Comparison of ENCODE assay signal across 8 mouse cellular contexts in the genomic region with DNA sequence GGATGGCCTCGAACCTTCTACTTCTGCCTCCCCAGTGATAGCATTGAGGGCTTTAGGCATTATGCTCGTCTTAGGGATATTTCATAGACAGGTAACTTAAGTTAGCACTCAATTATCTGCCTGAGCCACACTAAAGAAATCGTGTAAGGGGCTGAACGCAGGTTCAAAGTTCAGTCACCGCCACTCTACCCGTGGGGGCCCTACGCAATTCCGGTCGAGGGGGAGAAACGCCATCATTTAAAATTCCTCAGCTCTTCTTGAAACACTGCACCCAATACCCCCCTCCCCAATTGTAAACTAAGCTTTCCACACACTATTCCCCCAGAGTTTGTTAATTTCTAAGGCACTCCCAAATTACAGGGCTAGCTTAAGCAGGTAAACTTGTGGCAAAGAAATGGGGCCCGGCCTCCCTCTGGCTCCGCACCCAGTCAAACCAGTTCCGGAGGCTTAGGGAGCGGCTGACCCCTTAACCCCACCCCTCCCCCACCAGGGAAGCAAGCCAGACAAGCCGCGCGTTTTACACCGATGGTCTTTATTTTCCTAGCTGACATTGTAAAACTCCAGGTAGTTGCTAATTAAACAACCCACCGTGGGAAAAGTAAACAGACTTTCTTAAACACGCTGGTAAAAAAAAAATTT. TPM values are rescaled to one million over a fixed set of nuclear protein-coding genes. Genes with fewer than 3 reads are reported as not detected.
DNase-seq lines count a peak whose midpoint lies in the region; ATAC-seq lines count a peak whose summit lies in the region.

No protein-coding gene starts in this region.

- H3K27ac ChIP-seq in heart, embryonic 16.5 days (ENCODE audit: low read length), result peak overlapping the region; percentile 90

- peak overlapping the region; percentile 76 for H3K4me3 ChIP-seq in heart, embryonic 16.5 days (ENCODE audit: low read length)

- peaks cover 44% of the 10 kb centered on the region for H3K4me1 ChIP-seq in heart, embryonic 16.5 days (ENCODE audit: control insufficient read depth, insufficient read depth, low read length)

- WGBS in heart, embryonic 16.5 days, result 2% methylated on average over 20 of the region's 20 CpGs

- H3K9me3 ChIP-seq in heart, embryonic 16.5 days (replicated peaks; ENCODE audit: control insufficient read depth, low read length), result no peaks in the 10 kb centered on the region

- no peak for ATAC-seq in heart, embryonic 16.5 days (replicated peaks; ENCODE audit: extremely low read depth, insufficient read depth, low FRiP score)
- ATAC-seq in monocyte, adult 5-6 weeks (replicated peaks; ENCODE audit: insufficient number of reproducible peaks, low FRiP score, low TSS enrichment, poor library complexity, severe bottlenecking), result no peak

- peak overlapping the region; percentile 89 for H3K9ac ChIP-seq in heart, embryonic 16.5 days (ENCODE audit: low read length)

- no peaks in the 10 kb centered on the region for H3K36me3 ChIP-seq in heart, embryonic 16.5 days (ENCODE audit: control insufficient read depth, insufficient read depth)

- DNase-seq in cerebellum, postnatal 10 days, result peak; percentile 65 to 70
- DNase-seq in cerebellum, adult 11-12 months, result no peak
- DNase-seq in embryo, embryonic 11 days, result peak; percentile 82
- DNase-seq in kidney, postnatal 25 days, result peak; percentile 85 to 91
- peak; percentile 78 for DNase-seq in mesoderm, embryonic 11.5 days (ENCODE audit: low read depth, low spot score)
- peak; percentile 83 for DNase-seq in testis, postnatal 10 days (ENCODE audit: low spot score)

- no peaks in the 10 kb centered on the region for H3K27me3 ChIP-seq in heart, embryonic 16.5 days (ENCODE audit: control insufficient read depth, insufficient read depth, low read length)

- H3K4me2 ChIP-seq in heart, embryonic 16.5 days (ENCODE audit: low read depth, low read length), result peak overlapping the region; percentile 86

RNA-seq across cellular contexts. Expression of a gene that starts 1.7 kb away (rescaled TPM):
- 43.0 and 43.3 TPM in 2 replicates for polyA plus RNA-seq in heart, embryonic 16.5 days (2015; fragmentation: Nextera tagmentation; extraction: Ambion mirVana)
- 92.1 to 198 TPM (median 119 TPM) in 3 replicates for total RNA-seq in monocyte, adult 5-6 weeks (2017)

RNA-seq across cellular contexts. Expression of a gene that starts 25.2 kb away (rescaled TPM):
- 43.2 and 46.7 TPM in 2 replicates for polyA plus RNA-seq in heart, embryonic 16.5 days (2015; fragmentation: Nextera tagmentation; extraction: Ambion mirVana)
- total RNA-seq in monocyte, adult 5-6 weeks (2017), result 40.1 to 46.6 TPM (median 44.7 TPM) in 3 replicates

RNA-seq across cellular contexts. Expression of a gene that starts 26.7 kb away (rescaled TPM):
- polyA plus RNA-seq in heart, embryonic 16.5 days (2015; fragmentation: Nextera tagmentation; extraction: Ambion mirVana), result 11.7 and 14.4 TPM in 2 replicates
- 29.0 to 50.5 TPM (median 36.3 TPM) in 3 replicates for total RNA-seq in monocyte, adult 5-6 weeks (2017)

RNA-seq across cellular contexts. Expression of a gene that starts 40.3 kb away (rescaled TPM):
- polyA plus RNA-seq in heart, embryonic 16.5 days (2015; fragmentation: Nextera tagmentation; extraction: Ambion mirVana), result 10.2 and 12.0 TPM in 2 replicates
- total RNA-seq in monocyte, adult 5-6 weeks (2017), result 41.7 to 46.2 TPM (median 45.0 TPM) in 3 replicates
